Mouse (Mus musculus) C2C12 (cell line): ENCODE results near the gene Cage1.
A peak's percentile ranks its signal among the peaks of the same experiment; 100 is the strongest.

ENCODE experiments used
- CEBPB ChIP-seq: IDR thresholded peaks from one replicate; pipeline ENCODE4 v1.6.1; 2011; ENCODE audit warnings: low read depth, mild to moderate bottlenecking, control low read depth, moderate library complexity
- CTCF ChIP-seq: IDR thresholded peaks from one replicate; pipeline ENCODE4 v1.5.1; 2011; ENCODE audit not compliant: control insufficient read depth, insufficient read depth, insufficient read length
- MAX ChIP-seq: IDR thresholded peaks from one replicate; pipeline ENCODE4 v1.6.1; 2011; ENCODE audit warnings: mild to moderate bottlenecking, control low read depth
- MYOG ChIP-seq: IDR thresholded peaks from one replicate; pipeline ENCODE4 v1.6.1; 2011; ENCODE audit not compliant: control insufficient read depth, insufficient read length; ENCODE audit errors: extremely low read depth
- USF1 ChIP-seq: IDR thresholded peaks from one replicate; pipeline ENCODE4 v1.6.1; 2011; ENCODE audit warnings: low read depth, mild to moderate bottlenecking, control low read depth, moderate library complexity

DNA sequence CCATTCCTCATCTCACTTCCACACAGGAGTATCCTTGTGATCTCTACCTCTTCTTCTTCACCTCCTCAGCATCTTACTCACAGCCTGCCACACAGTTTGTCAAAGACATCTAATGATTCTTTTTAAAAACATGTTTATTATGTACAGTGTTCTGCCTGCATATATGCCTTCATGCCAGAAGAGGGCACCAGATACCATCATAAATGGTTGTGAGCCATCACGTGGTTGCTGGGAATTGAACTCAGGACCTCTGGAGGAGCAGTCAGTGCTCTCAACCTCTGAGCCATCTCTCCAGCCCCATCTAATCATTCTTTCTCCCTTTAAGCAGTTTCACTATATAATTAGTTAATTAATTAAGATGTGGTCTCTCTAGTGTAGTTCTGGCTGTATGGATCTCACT, 34.4 kb downstream of the Cage1 start:
- TF ChIP-seq CTCF (no peak), USF1 (peak; percentile 62), MYOG (no peak), CEBPB (no peak), MAX (no peak)
